Mouse (Mus musculus): ENCODE measurements at regions not wholly inside any gene's neighbourhood (a gene's known extent, or its start where the extent isn't known, plus 50 kb on each side); places are given as distances from the start of the nearest gene placed in this dataset.

GRCm38 (mm10) chr14:61818365-61818764 lies 211.1 kb downstream of the Kcnrg start:
- no peak for DNase-seq (ENCODE audit: low spot score in 2 of 2)

- no peak for DNase-seq (ENCODE audit: low spot score in 2 of 2)
Observed at GRCm38 (mm10) chr14:61819251-61819650, 212.0 kb downstream of the Kcnrg start.

GRCm38 (mm10) chr14:61834291-61834936 lies 227.2 kb downstream of the Kcnrg start:
- DNase-seq (ENCODE audit: low spot score in 2 of 2): no peak

- DNase-seq (ENCODE audit: low spot score in 2 of 2): no peak
Observed at GRCm38 (mm10) chr14:61835729-61836128, 228.5 kb downstream of the Kcnrg start.

- DNase-seq (ENCODE audit: low spot score in 2 of 2): no peak
Observed at GRCm38 (mm10) chr14:61836231-61836630, 229.0 kb downstream of the Kcnrg start.

GRCm38 (mm10) chr14:61836965-61837364 lies 229.7 kb downstream of the Kcnrg start:
- no peak for DNase-seq (ENCODE audit: low spot score in 2 of 2)

GRCm38 (mm10) chr14:61837851-61838250 lies 230.6 kb downstream of the Kcnrg start:
- no peak for DNase-seq (ENCODE audit: low spot score in 2 of 2)

GRCm38 (mm10) chr14:61842476-61842875 lies 235.2 kb downstream of the Kcnrg start:
- no peak for DNase-seq (ENCODE audit: low spot score in 2 of 2)

GRCm38 (mm10) chr14:61846441-61846840 lies 239.2 kb downstream of the Kcnrg start:
- DNase-seq (ENCODE audit: low spot score in 2 of 2): no peak

- DNase-seq (ENCODE audit: low spot score in 2 of 2): no peak
Observed at GRCm38 (mm10) chr14:61850244-61850643, 243.0 kb downstream of the Kcnrg start.

GRCm38 (mm10) chr14:61857616-61858015 lies 250.4 kb downstream of the Kcnrg start:
- DNase-seq (ENCODE audit: low spot score in 2 of 2): no peak

GRCm38 (mm10) chr14:61860688-61861087 lies 253.4 kb downstream of the Kcnrg start:
- no peak for DNase-seq (ENCODE audit: low spot score in 2 of 2)

- DNase-seq (ENCODE audit: low spot score in 2 of 2): no peak
Observed at GRCm38 (mm10) chr14:61861357-61861958, 254.2 kb downstream of the Kcnrg start.

GRCm38 (mm10) chr14:61862931-61863330 lies 255.7 kb downstream of the Kcnrg start:
- DNase-seq (ENCODE audit: low spot score in 2 of 2): no peak

- no peak for DNase-seq (ENCODE audit: low spot score in 2 of 2)
Observed at GRCm38 (mm10) chr14:61863475-61863874, 256.2 kb downstream of the Kcnrg start.

- DNase-seq (ENCODE audit: low spot score in 2 of 2): no peak
Observed at GRCm38 (mm10) chr14:61866532-61867268, 259.4 kb downstream of the Kcnrg start.

GRCm38 (mm10) chr14:61874206-61874605 lies 266.9 kb downstream of the Kcnrg start:
- no peak for DNase-seq (ENCODE audit: low spot score in 2 of 2)

- no peak for DNase-seq (ENCODE audit: low spot score in 2 of 2)
Observed at GRCm38 (mm10) chr14:61879416-61879815, 272.2 kb downstream of the Kcnrg start.

GRCm38 (mm10) chr14:61880514-61881259 lies 273.4 kb downstream of the Kcnrg start:
- no peak for DNase-seq (ENCODE audit: low spot score in 2 of 2)

- DNase-seq (ENCODE audit: low spot score in 2 of 2): no peak
Observed at GRCm38 (mm10) chr14:61885241-61886015, 278.2 kb downstream of the Kcnrg start.

GRCm38 (mm10) chr14:61889626-61890025 lies 282.4 kb downstream of the Kcnrg start:
- DNase-seq (ENCODE audit: low spot score in 2 of 2): no peak
